Mouse (Mus musculus) neutrophil, adult 65 days (primary cell): ENCODE measurements around the gene Rab3b. TPM values are rescaled to one million over a fixed set of nuclear protein-coding genes. Genes with fewer than 3 reads are reported as not detected.

ENCODE experiments used
- total RNA-seq: library from RNA; stranded (reverse); gene quantifications from 2 replicates; pipeline ENCODE4 v1.2.4, GENCODE M21; 2023

The Rab3b gene
- total RNA-seq: not detected in 2 replicates

GRCm38 (mm10) chr4:108878963-108879822, at the start of gene Rab3b:
TSS of gene Rab3b (plus strand) at chr4:108879063.

DNA sequence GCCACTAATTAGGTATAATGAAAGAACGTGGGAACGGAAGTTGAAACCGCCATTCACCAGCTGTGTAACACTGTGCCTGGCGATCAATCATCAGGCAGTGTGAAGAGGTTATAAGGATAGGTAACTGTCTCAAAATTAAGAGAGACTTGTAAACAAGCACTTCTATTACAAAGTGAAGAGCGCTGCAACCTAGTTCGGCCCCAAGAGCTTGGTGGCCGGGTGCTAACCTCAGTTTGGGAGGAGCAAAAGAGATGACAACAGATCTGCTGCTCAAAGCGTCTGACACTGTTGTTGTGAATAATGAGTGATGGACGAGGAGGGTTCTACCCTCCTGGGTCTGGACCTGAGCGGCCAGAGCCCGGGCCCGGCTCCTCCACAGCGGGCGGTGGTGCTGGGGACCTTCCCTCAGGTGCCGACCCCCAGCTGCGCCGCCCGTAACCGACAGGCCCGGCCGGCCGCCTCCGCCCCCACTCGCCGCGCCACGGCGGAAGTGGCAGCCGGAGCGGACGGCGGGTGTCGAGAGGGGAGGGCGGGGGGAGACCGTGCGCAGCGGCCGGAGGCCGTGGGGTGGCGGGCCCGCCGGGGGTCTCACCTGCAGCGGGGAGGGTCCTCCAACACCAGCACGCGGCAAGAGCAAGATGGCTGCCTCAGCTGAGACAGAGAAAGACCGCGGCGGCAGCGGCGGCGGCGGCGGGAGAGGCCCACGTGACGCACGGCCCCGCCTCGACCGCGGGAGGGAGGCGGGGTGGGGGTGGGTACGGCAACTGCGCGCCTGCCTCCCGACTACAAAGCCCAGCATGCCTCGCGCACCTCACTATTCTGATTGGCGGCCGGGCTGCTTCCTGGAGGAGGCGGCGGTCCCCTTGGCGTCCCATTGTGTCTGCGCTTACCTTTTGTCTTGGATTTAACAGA, 45.7 kb upstream of the Rab3b start, which contains the start of gene Btf3l4:
Btf3l4 (minus strand) TSS at position 699 of the 912 bp plus-strand sequence.

DNA sequence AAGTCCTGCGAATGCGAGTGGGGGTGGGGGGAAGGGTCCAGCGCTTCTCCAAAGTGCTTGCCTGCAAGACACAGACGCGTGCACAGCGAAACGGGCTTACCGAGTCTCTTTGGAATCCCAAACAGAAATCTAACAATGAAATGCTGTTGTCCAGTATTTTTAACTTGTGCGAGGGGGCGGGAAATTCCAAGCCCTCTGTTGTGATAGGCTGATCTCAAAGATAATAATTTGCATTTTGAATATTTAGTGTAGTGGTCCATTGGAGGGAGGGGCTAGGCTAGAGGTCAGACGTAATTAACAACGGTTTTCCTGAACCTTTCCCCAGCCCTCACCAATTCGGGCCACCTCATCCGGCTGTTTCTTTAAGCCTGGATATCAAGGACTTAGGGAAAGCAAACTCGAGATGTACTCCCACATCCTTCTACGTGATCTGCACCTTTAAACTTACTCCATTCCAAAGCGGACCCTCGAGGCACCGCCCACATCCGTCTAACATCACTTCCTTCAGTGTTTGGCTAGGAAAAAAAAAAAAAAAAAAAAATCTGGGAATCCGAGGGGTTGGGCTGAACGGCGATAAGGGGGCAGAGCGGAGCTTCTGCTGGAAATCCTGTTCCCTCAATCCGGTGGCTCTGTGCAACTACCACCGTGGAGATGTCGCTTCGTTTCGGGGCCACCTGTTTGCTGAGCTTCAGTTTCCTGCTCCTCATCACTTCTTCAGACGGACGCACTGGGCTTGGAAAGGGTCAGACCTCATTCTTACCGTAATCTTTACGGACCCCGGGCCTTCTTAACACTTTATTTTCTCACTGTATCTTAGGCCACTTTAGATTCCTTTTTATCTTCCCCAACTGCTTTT, 44.5 kb upstream of the Rab3b start, which contains the start of gene Txndc12:
Txndc12 (plus strand) TSS at position 487 of the 856 bp plus-strand sequence.

DNA sequence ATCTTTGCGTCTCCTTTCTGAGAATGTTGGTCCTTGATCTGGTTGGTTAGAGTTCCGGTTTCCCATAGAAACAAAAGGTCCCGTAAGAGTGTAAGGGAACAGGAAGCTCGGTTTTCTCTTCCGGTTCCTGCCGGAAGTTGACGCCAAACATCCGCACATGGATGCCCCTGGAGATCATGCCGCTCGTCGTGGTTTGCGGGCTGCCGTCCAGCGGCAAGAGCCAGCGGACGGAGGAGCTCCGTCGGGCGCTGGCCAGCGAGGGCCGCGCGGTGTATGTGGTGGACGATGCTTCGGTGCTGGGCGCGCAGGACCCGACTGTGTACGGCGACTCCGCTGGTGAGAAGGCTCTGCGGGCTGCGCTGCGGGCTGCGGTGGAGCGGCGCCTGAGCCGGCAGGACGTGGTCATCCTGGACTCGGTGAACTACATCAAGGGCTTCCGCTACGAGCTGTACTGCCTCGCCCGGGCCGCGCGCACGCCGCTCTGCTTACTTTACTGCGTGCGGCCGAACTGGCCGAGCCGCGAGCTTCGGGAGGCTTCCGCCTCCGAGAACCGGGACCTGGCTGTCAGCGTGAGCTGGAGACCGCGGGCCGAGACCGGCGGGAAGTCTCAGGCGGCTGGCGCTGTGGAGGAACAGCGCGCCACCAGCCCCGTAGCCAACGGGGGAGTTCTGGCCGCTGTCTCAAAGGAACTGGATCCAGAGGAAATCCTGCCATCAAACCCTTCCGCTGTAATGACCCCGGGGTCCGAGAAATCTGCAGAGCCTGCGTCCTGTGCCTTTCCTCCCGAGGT, 31.0 kb upstream of the Rab3b start, which contains the start of gene Kti12:
Kti12 (plus strand) TSS at position 71 of the 790 bp plus-strand sequence.

GRCm38 (mm10) chr4:108848505-108848848, 30.4 kb upstream of the Rab3b start, which contains the start of gene A730015C16Rik:
TSS of gene A730015C16Rik (minus strand) at chr4:108848619.

Other genes with a start within 250 kb of the Rab3b start
- gene 3110021N24Rik, start 159.4 kb upstream of the Rab3b start, total RNA-seq: not detected in 2 replicates
- gene Zfyve9, start 98.3 kb upstream of the Rab3b start, total RNA-seq: 4.1 and 5.8 TPM in 2 replicates
- 32.1 and 37.2 TPM in 2 replicates for gene Btf3l4, start 45.4 kb upstream of the Rab3b start, total RNA-seq
- 22.7 and 25.5 TPM in 2 replicates for gene Txndc12, start 44.5 kb upstream of the Rab3b start, total RNA-seq
- gene Kti12, start 31.3 kb upstream of the Rab3b start, total RNA-seq: 10.0 and 11.2 TPM in 2 replicates
- not detected in 2 replicates for gene A730015C16Rik, start 30.4 kb upstream of the Rab3b start, total RNA-seq
- gene Nrd1, start 121.6 kb downstream of the Rab3b start, total RNA-seq: 146 and 209 TPM in 2 replicates